Mouse (Mus musculus) megakaryocyte-erythroid progenitor cell, adult 5-6 weeks (primary cell): Measurements from ENCODE around the gene Usp54. TPM values are rescaled to one million over a fixed set of nuclear protein-coding genes. Genes with fewer than 3 reads are reported as not detected.
"Not testable (repeated sequence)": the region's sequence is repeated elsewhere in the genome, so short reads cannot be mapped to it uniquely, and the experiment has no call there.

Source experiments
- ATAC-seq: replicated peaks from 2 replicates; pipeline ENCODE4 v1.8.0; 2016; ENCODE audit warnings: mild to moderate bottlenecking, inconsistent platforms; ENCODE audit not compliant: severe bottlenecking, poor library complexity, low FRiP score, low TSS enrichment
- total RNA-seq, 2 experiments: library from RNA; stranded (forward) in 1 of 2; stranded (reverse) in 1 of 2; fragments of 200-1000, 215-1000 nt in 1 of 2; fragments of >200 nt in 1 of 2; fragmentation: Nextera tagmentation in 1 of 2; gene quantifications; 2 replicates each; pipeline ENCODE4 v1.2.3; 2014 to 2017

The Usp54 gene
- total RNA-seq, 2 experiments from 2014 or later = 6.8 to 7.5 TPM

DNA sequence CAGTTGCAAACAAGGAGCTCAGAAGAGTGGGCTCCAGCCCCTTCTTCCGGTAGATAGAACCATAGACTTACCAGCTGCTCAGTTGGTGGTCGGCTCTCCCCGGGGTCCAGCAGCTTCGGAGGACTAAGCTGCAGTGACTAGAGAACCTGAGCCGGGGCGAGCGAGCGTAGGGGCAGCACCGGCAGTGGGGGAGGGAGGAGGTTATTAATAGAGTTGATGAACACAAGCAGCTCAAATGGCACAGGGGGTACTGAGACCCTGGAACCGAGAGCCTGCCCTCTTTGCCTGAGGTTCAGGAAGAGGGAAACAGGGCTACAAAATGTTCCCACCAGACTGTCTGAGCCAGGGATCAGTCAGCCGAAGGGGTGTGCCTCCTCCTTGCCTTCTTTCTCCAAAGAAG lies 15.5 kb upstream of the Usp54 start, which contains the start of gene Myoz1:
Myoz1 (minus strand) TSS at position 180 of the 400 bp plus-strand sequence.
- no peak for ATAC-seq

DNA sequence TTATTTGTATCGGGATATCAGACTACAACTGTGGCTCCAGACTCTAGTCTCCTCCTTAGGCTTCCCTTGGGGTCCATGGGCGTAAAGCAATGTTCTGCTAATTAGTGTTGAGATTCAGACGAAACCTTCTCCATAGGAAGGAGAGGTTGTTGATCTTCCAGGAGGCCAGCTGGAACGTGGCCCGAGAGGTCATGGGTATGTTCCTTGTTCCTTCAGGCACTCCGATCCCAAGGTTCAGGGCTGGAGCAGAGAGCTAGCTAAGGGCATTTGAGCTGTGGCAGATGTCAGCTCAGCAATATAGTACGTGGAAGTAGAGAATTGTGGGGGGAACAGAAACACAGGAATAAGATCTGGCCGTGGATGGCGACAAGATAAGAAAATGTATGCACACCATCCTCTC lies 14.9 kb upstream of the Usp54 start:
- no peak for ATAC-seq

DNA sequence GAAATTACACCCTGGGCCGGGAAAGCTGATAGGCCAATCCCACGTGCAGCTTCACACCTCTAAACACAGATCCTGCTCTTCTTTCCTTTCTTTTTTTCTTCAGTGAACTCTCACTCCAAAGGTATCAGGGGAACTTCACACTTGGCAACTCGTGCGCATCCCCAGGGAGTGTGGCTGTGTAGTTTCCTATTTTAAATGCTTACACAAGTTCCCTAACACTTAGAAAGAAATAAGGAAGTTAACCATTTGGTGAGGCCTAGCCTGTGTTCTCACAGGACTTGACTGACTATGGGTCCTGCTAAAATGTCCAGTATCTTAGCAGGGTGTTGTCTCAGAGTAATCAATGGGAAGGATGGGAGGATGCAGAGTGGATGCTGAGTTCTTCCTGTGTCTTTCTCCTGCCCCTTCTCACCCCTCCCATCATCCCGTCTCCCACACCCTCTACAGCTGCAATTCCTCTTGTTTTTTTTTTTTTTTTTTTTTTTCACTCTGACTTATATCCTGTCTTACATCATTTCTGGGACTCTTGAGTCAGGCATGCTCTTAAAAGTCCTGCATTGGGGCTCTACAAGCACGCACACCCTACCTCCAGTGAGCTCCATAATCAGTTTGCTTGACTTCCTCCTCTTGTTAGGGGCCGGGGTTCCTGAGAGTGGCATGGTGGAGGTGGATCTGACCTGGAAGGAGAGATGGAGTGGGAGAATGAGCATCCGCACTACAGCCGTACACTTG lies 14.0 kb upstream of the Usp54 start:
- ATAC-seq = no peak

DNA sequence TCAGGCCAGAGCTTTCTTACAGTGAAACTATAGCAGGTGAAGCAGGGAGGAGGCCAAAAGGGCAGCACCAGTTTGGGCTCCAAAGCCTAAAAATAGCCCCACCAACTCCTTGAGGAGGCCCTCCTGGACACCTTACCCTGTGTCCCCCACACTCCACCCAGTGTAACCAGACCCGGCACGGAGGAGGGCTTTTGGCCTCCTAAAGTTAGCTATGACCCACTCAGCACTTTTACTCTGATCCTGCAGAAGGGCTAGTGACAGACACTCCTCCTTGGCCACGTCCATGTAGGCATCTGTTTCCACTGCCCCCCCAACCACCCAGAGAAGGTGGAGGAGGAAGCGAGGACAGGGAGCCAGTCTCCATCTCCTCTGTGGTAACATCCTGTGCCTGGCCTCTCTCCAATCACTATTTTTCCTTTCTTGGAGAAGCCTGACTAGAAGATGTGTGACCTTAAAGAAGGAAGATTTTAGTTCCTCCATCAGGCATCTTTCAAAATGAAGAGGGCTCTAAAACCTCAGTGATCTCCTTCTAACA lies 10.9 kb upstream of the Usp54 start:
- no peak for ATAC-seq

DNA sequence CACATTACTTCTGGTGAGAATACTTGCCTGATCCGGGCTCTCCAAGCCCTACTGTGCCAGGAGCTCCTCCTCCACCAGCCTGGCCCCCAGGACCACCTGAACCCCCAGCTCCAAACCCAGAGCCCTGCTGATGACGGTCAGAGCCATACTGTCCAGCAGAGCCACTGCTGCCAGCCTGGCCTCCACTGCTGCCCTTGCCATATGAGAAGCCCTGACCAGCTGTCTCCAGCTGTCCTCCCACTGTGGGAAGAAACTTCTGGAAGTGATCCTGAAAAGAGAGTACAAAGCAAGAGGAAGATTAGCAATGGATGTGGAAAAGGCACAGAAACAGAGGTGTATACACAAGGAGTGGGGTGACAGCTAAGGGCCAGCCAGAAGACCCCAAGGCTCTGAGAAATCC lies 10.1 kb upstream of the Usp54 start:
- no peak for ATAC-seq

DNA sequence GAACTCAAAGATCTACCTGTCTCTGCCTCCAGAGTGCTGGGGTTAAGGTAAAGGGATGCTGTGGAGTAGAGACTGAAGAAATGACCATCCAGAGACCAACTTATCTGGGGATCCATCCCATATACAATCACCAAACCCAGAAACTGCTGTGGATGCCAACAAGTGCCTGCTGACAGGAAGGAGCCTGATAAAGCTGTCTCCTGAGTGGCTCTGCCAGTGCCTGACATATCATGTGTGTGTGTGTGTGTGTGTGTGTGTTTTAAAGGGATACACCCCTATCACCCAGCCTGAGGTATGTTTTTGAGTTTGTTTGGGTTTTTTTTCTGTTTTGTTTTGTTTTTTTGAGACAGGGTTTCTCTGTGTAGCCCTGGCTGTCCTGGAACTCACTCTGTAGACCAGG lies 5.5 kb upstream of the Usp54 start:
- peak; percentile 91 for ATAC-seq

DNA sequence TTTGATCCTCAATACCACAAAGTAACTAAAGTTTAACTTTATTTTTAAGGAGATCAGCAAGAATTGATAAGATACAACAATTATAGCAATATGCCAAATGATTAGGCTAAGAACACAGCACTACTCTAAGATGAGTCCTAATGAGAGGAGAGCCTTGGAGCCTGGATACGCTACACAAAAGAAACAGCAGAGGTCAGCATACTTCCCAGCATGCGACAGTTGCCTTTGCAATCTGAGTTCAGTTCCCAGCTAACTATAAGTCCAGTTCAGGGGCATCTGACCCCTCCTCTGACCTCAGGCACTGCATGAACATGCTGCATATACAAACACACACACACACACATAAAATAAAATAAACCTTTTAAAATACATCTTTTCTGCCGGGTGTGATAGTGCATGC lies 4.7 kb upstream of the Usp54 start:
- ATAC-seq = no peak

DNA sequence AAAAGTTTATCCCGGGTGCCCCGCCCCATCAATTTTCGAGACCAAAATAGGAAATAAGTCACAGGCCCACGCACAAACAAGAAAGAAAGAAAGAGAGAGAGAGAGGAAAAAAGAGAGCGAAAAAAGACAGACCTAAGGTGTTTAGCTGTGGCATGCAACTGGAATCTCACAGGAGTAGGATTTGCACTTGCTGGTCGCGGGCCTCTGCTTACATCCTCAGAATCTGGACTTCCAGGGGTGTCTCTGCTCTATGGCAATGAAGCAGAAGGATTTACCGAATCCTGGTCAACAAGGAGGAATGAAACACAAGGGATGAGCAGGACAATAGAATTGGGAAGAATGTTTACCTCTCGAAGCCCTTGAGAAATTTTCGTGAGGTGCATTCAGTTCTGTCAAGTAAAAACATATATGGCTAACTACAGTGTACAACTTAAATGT lies 594 bp upstream of the Usp54 start:
- no peak for ATAC-seq

DNA sequence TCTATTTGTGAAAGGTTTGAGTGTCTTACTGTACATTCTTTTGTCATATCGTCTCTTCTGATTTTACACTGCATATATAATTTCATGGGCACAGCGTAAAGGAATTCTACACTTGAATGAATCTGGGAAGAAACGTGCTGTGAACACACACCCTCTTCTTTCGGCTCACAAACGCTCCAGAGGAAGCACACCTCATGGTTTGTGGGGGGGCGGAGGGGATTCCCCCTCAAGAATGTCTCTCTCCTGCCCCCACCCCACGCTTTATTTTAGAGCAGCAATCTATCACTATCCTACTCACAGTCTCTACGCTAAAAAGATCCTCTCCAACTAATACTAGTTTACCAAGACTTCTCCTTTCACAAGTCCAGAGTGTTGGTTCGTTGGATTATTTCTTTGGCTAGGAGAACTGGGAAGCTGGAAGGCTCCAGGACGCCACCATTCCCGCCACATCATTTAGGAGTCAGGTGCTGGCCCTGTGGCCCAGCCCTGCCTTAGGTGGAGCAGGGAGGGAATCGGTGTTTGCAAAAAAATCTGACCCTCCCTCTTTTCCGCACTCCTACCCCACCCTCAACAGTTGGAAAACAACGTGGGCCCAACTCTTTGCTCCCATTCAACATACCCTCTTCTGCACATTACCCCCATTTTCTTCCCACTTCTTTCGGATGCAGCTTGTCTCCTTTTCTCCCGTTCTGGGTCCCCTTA lies 794 bp downstream of the Usp54 start:
- no peak for ATAC-seq

DNA sequence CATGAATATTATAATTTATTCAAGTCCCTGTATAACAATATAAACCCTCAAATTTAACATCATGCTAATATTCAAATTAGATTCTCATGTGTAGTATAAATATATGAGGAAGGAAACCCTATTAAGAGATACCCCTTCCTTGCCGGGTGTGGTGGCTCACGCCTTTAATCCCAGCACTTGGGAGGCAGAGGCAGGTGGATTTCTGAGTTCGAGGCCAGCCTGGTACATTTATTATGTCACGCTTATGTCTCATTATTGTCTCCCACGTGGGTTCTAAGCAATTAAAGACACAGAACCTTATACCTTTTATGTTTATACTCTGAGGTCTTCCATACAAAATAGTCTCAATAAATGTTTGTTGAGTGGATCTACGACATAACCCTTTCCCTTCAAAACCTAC lies 2.2 kb downstream of the Usp54 start:
- ATAC-seq = no peak

DNA sequence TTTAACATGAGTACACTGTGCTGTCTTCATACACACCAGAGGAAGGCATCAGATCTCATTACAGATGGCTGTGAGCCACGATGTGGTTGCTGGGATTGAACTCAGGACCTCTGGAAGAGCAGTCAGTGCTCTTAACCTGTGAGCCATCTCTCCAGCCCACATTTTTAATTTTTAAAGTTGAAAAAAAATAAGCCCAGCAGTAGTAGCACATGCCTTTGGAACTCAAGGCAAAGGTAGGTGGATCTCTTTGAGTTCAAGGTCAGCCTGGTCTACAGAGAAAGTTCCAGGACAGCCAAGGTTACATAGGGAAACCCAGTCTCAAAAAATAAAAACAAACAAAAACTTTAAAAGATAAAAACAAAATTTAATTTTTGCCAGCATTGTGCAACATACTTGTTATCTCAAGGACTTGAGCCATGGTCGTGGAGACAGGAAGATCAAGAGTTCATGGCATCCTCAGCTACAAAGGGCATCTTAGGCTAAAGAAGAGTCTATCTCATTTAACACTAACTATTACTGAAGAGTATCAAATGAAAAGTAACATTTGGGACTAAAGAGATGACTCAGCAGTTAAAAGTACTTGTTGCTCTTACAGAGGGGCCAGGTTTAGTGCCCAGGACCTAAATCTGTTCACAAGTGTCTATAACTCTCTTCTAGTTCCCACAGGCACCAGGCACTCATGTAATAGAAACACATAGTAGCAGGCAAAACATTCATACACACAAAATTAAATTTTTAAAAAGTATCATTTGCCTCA lies 2.9 kb downstream of the Usp54 start:
- ATAC-seq = no peak

DNA sequence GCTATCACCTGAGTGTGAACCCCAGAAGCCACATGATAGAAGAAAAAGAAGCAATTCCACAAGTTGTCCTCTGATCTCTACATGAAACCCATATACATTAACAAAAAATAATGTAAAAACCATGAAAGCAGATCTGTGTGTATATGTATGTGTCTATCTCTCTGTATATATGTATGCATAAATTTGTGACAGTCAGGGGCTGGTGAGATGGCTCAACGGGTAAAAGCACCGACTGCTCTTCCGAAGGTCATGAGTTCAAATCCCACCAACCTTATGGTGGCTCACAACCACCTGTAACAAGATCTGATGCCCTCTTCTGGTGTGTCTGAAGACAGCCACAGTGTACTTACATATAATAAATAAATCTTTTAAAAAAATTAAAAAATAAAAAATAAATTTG lies 3.9 kb downstream of the Usp54 start:
- ATAC-seq = not testable (repeated sequence)

DNA sequence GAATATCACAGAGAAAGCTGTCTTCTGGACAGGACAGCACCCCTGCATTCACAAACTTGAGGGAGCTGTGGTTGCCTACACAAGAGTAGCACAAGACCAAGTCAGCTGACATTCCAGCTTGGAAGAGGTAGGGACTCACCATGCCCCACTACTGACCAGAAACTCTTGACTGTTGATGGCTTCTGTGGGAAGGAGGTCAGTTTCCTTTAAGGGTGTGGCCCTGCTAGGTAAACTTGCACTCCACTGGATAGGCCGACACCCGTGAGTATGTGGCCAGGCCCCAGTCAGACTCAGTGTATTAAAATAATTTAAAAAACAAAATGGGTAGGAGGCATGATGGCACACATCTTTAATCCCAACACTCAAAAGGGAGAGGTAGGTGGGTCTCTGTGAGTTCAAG lies 5.3 kb downstream of the Usp54 start:
- ATAC-seq = no peak

DNA sequence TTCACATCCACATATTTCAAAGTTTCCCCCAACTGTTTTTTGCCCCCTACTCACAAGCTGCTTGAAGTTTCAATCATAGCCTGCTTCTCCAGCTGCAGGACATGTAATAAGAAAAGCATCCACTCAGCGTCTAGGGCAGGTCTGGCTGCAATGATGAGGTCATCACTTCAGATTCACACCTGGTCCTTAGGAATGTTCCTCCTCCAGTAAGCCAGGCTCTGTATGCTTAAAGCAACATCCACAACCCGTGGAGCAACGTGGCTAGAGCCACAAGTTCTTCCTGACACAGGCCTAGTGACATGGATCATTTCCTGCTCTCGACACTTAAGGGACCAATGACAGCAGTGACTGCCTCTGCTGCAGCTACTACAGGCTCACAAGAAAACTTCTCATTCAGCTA lies 9.6 kb downstream of the Usp54 start:
- no peak for ATAC-seq

DNA sequence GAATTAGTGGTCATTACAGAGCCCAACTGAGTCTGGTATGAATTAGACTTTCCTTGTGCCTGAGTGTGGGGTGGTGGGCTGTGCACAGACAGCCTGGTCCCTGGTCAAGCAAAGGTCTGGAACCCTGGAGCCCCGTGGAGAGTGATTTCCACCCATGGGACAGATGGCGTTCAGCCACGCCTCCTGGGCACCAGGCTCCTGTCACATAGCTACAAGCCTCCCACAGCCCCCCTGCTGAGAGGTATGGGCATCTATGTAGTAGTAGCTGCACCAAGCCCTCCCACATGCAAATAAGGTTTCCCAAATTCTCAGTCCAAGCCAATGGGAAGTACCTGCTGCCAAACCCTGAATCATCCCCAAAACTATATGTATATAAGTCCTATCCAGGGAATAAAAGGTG lies 13.9 kb downstream of the Usp54 start:
- ATAC-seq = no peak

DNA sequence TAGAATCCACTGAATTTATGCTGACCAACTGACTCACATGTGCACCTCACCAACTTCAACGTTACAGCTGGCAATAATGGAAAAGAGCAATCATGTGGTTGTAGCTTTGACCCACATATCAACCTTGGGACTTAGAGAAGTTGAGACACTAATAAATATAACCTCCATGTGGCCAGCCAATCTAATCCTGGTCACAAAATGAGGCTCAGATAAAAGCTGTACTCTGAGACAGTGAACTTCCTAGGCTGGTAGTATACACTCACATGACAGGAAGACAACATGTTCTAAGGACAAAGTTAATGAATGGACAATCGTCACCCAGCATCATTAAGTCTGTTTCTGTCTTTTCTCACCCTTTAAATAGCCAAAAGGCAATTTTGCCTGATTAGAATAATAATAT lies 14.4 kb downstream of the Usp54 start:
- no peak for ATAC-seq

DNA sequence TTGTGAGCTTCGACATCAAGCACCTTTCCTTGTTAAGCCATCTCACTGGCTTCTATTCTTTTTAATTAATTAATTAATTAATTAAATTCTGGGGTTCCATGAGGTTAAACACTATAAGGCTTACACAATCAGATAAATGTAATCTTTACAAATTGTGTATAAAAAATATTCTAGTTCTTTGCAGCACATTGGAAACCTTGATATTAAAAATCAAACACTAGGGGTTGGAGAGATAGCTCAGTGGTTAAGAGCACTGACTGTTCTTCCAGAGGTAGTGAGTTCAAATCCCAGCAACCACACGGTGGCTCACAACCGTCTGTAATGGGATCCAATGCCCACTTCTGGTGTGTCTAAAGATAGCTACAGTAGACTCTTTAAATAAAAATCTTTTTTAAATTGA lies 18.0 kb downstream of the Usp54 start:
- no peak for ATAC-seq

DNA sequence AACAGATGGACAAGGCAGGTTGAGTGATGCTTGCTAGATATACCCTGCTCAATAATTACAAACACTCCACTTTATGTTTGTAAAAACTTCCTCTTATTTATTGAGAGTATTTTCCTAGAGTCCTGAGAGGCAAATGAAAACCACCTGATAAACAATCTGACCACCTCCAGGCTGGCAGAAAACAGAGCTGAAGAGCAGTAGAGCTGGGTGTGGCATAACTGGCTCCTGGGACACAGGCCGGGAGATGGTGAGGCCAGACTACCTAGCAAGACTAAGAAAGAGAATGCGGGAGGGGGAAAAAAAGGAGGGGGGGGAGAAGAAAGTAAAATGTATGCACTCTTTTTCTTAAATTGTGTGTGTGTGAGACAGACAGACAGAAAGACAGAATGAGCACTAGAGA lies 18.5 kb downstream of the Usp54 start:
- peak; percentile 77 for ATAC-seq

DNA sequence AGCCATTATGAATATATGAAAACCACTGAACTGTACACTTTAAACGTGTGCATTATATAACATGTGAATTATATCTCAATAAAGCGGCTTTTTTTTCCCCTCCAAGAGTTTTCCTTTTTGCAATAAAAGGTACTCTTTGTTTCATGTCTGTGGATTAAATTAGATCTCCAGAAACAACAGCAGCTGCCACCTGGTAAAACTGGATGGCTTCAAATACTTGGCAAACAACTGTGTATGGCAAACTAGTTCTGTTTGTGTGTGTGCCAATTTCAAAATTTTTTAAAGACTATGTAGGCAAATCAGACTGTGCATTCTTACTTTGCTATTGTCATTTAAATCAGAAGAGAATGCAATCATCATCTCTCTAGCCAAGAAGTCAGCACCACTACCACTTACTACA lies 19.0 kb downstream of the Usp54 start:
- no peak for ATAC-seq

DNA sequence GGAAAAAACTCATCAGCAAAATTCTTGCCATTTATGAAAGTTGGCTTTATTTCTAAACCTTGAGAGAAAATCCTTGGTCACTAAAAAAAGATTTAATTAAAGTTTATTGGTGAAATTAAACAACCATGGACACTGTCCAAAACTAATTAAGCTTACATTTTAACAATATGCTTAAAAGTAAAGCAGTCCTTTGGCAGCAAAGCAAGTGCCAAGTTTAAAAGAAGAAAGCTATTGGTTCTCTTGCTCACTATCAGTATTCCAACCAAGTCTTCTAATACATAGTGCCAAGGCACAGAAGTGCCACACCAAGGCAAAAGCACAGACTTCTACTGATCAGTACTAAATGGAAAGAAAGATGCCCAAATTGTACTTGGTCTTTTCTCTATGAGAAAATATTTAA lies 21.7 kb downstream of the Usp54 start:
- ATAC-seq = no peak
